ENCODE assay signal across 7 mouse cellular contexts in the genomic region with DNA sequence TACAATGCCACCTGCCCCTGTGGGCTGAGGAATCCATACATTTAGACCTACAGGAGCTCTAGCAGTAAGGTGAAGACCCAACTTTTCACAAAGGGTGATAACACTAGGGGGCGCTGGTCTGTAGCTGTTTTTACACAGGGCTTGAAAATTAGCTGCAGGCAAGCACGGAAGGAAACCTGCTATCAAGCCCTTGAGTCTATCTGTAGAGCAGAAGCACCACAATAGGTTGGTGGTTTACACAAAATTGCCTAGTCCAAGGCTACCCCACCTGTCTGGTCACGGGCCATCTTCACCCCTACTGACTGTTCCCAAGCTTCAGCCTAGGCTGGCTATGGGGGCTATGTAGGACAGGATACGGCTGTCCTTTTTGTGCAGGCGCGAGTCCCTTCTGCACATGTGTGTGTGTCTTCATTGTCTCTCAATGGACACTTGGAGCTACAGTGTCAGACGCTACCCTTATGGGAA. TPM values are rescaled to one million over a fixed set of nuclear protein-coding genes. Genes with fewer than 3 reads are reported as not detected.
DNase-seq lines count a peak whose midpoint lies in the region; ATAC-seq lines count a peak whose summit lies in the region.

No protein-coding gene starts in this region.

- H3K36me3 ChIP-seq in limb, embryonic 10.5 days, result peaks cover 52% of the 10 kb centered on the region
- peaks cover 13% of the 10 kb centered on the region for H3K36me3 ChIP-seq in midbrain, embryonic 11.5 days (ENCODE audit: control insufficient read depth, insufficient read depth, low read length)

- no peaks in the 10 kb centered on the region for H3K9me3 ChIP-seq in limb, embryonic 10.5 days (replicated peaks)
- no peaks in the 10 kb centered on the region for H3K9me3 ChIP-seq in midbrain, embryonic 11.5 days (ENCODE audit: control insufficient read depth, low read length)

- peak overlapping the region; percentile 47 for H3K4me2 ChIP-seq in midbrain, embryonic 11.5 days

- H3K4me3 ChIP-seq in limb, embryonic 10.5 days, result peak overlapping the region; percentile 53
- H3K4me3 ChIP-seq in midbrain, embryonic 11.5 days (ENCODE audit: low read depth, low read length), result no peak overlapping the region

- ATAC-seq in midbrain, embryonic 11.5 days (ENCODE audit: low FRiP score), result peak; percentile 43

- WGBS in limb, embryonic 10.5 days, result 42% methylated on average over 7 of the region's 7 CpGs
- 38% methylated on average over 7 of the region's 7 CpGs for WGBS in midbrain, embryonic 11.5 days

- H3K27me3 ChIP-seq in limb, embryonic 10.5 days (ENCODE audit: low read depth, poor library complexity, severe bottlenecking), result no peaks in the 10 kb centered on the region
- H3K27me3 ChIP-seq in midbrain, embryonic 11.5 days (ENCODE audit: control insufficient read depth, insufficient read depth, low read length), result no peaks in the 10 kb centered on the region

- peak overlapping the region; percentile 62; the same call in 1 of the 2 replicates for H3K9ac ChIP-seq in midbrain, embryonic 11.5 days (ENCODE audit: low read length)

- peak overlapping the region; percentile 81 for H3K27ac ChIP-seq in limb, embryonic 10.5 days
- H3K27ac ChIP-seq in midbrain, embryonic 11.5 days (ENCODE audit: low read depth, low read length), result no peak overlapping the region

- peaks cover 10% of the 10 kb centered on the region for H3K4me1 ChIP-seq in limb, embryonic 10.5 days
- H3K4me1 ChIP-seq in midbrain, embryonic 11.5 days (ENCODE audit: control insufficient read depth, insufficient read depth, low read length), result no peaks in the 10 kb centered on the region; the same call in 1 of the 2 replicates

- peak; percentile 88 for DNase-seq in adrenal gland, postnatal 10 days
- peak; percentile 71 for DNase-seq in embryo, embryonic 9.5 days (ENCODE audit: extremely low spot score)
- peak; percentile 94 for DNase-seq in heart, adult 11 months
- DNase-seq in kidney, adult 11 months, result peak; percentile 61
- peak; percentile 69 for DNase-seq in limb, embryonic 10.5 days (ENCODE audit: low spot score)
- DNase-seq in midbrain, embryonic 11.5 days (ENCODE audit: low spot score, missing footprints), result peak; percentile 93
- DNase-seq in skeletal muscle tissue, adult 2 months (ENCODE audit: low read depth, low spot score), result peak; percentile 54

RNA-seq across cellular contexts. Expression of gene Zscan22, which starts 11.9 kb away (rescaled TPM):
- total RNA-seq in adrenal gland, postnatal 10 days (2021), result 10 to 100 TPM in 1 of 2 experiments, 1 to 10 TPM in 1; 9.7 to 10.2 TPM
- polyA plus RNA-seq in limb, embryonic 10.5 days (2016; fragmentation: Nextera tagmentation; extraction: Ambion mirVana), result 22.4 and 23.1 TPM in 2 replicates
- polyA plus RNA-seq in midbrain, embryonic 11.5 days (2014; fragmentation: Nextera tagmentation; extraction: Ambion mirVana), result 19.6 and 21.7 TPM in 2 replicates

RNA-seq across cellular contexts. Expression of gene Rps5, which starts 12.6 kb away (rescaled TPM):
- total RNA-seq in adrenal gland, postnatal 10 days (2021), result 1,000 to 10,000 TPM; 1,018 to 1,027 TPM
- 1,082 and 1,228 TPM in 2 replicates for polyA plus RNA-seq in limb, embryonic 10.5 days (2016; fragmentation: Nextera tagmentation; extraction: Ambion mirVana)
- 788 and 866 TPM in 2 replicates for polyA plus RNA-seq in midbrain, embryonic 11.5 days (2014; fragmentation: Nextera tagmentation; extraction: Ambion mirVana)

RNA-seq across cellular contexts. Expression of gene Rnf225, which starts 17.7 kb away (rescaled TPM):
- under 1 TPM; 0.36 to 0.54 TPM for total RNA-seq in adrenal gland, postnatal 10 days (2021)
- polyA plus RNA-seq in limb, embryonic 10.5 days (2016; fragmentation: Nextera tagmentation; extraction: Ambion mirVana), result 0.66 and 0.94 TPM in 2 replicates
- polyA plus RNA-seq in midbrain, embryonic 11.5 days (2014; fragmentation: Nextera tagmentation; extraction: Ambion mirVana), result 0.55 and 0.59 TPM in 2 replicates

RNA-seq across cellular contexts. Expression of gene Zfp128, which starts 28.6 kb away (rescaled TPM):
- total RNA-seq in adrenal gland, postnatal 10 days (2021), result 1 to 10 TPM; 3.4 to 4.2 TPM
- 5.0 and 7.4 TPM in 2 replicates for polyA plus RNA-seq in limb, embryonic 10.5 days (2016; fragmentation: Nextera tagmentation; extraction: Ambion mirVana)
- polyA plus RNA-seq in midbrain, embryonic 11.5 days (2014; fragmentation: Nextera tagmentation; extraction: Ambion mirVana), result 5.3 and 6.3 TPM in 2 replicates

RNA-seq across cellular contexts. Expression of gene Zfp324, which starts 56.1 kb away (rescaled TPM):
- 10 to 100 TPM in 1 of 2 experiments, 1 to 10 TPM in 1; 7.3 to 10.6 TPM for total RNA-seq in adrenal gland, postnatal 10 days (2021)
- 8.4 and 12.0 TPM in 2 replicates for polyA plus RNA-seq in limb, embryonic 10.5 days (2016; fragmentation: Nextera tagmentation; extraction: Ambion mirVana)
- polyA plus RNA-seq in midbrain, embryonic 11.5 days (2014; fragmentation: Nextera tagmentation; extraction: Ambion mirVana), result 7.8 TPM in 2 replicates
